8 mouse cellular contexts compared by ENCODE assay signal in the genomic region with DNA sequence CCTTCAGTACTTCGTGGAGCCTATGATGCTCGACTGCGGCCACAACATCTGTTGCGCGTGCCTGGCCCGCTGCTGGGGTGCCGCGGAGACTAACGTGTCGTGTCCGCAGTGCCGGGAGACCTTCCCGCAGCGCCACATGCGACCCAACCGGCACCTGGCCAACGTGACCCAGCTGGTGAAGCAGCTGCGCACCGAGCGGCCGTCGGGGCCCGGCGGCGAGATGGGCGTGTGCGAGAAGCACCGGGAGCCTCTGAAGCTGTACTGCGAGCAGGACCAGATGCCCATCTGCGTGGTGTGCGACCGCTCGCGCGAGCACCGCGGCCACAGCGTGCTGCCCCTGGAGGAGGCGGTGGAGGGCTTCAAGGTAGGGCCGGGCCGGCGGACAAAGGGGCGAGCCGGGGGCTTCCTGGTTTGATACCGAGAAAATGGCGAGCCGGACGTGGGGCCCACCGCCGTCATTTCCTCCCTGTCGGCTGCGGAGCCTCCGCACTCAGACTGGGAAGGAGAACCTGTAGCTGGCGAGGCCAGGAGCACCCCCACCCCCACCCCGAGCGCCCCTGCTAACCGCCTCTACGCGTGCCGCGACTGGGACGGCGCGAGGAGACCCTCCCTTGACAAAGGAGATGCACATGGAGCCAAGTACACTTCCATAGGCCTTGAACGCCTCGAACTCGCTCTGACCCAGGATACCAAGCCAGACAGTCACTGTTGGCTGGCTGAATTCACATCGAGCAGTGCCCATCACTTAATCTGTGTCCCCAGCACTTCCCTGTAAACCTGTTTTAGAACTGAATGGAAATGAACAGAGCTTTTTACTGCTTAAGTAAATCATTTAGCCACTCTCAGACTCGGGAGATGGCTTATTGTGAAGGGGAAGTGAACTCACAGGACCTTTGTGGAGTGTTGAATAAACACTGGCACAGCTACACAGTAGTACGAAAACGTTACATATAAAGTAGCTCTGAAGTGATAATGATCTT. TPM values are rescaled to one million over a fixed set of nuclear protein-coding genes. Genes with fewer than 3 reads are reported as not detected.
DNase-seq lines count a peak whose midpoint lies in the region; ATAC-seq and TF ChIP-seq lines count a peak whose summit lies in the region.

No protein-coding gene starts in this region.

- H3K79me2 ChIP-seq in liver, adult 2 months (ENCODE audit: control insufficient read depth, insufficient read depth, low read length): peaks cover 5% of the 10 kb centered on the region; the same call in 1 of the 2 replicates

- peaks cover 37% of the 10 kb centered on the region for H3K36me3 ChIP-seq in forebrain, embryonic 15.5 days
- peaks cover 31% of the 10 kb centered on the region for H3K36me3 ChIP-seq in hindbrain, embryonic 13.5 days
- peaks cover 24% of the 10 kb centered on the region for H3K36me3 ChIP-seq in liver, adult 2 months (ENCODE audit: control insufficient read depth, insufficient read depth, low read length)
- peaks cover 17% of the 10 kb centered on the region for H3K36me3 ChIP-seq in midbrain, embryonic 16.5 days (ENCODE audit: control insufficient read depth, insufficient read depth, low read length)
- H3K36me3 ChIP-seq in stomach, embryonic 15.5 days: peaks cover 25% of the 10 kb centered on the region

- ATAC-seq in forebrain, embryonic 15.5 days (replicated peaks): peak; percentile 34
- peak; percentile 67 for ATAC-seq in hindbrain, embryonic 13.5 days (ENCODE audit: low FRiP score)
- peak; percentile 74 for ATAC-seq in midbrain, embryonic 16.5 days
- peak; percentile 17 for ATAC-seq in stomach, embryonic 15.5 days (ENCODE audit: insufficient read depth, low FRiP score, low read depth)

- no peak for TF ChIP-seq POLR2A in liver, adult 2 months (IDR thresholded peaks at IDR 0.05; ENCODE audit: extremely low read depth, insufficient read depth, low read length)

- peak overlapping the region; percentile 93 for H3K27ac ChIP-seq in forebrain, embryonic 15.5 days (replicated peaks)
- H3K27ac ChIP-seq in hindbrain, embryonic 13.5 days: peak overlapping the region; percentile 97
- H3K27ac ChIP-seq in liver, adult 2 months (replicated peaks; ENCODE audit: insufficient read depth, low read depth, low read length): peak overlapping the region; percentile 95
- H3K27ac ChIP-seq in midbrain, embryonic 16.5 days (ENCODE audit: low read length): peak overlapping the region; percentile 97
- H3K27ac ChIP-seq in stomach, embryonic 15.5 days: peak overlapping the region; percentile 96

- under 1% methylated on average over 70 of the region's 71 CpGs for WGBS in forebrain, embryonic 15.5 days
- WGBS in hindbrain, embryonic 13.5 days: under 1% methylated on average over 71 of the region's 71 CpGs
- under 1% methylated on average over 71 of the region's 71 CpGs for WGBS in liver, adult 2 months
- under 1% methylated on average over 70 of the region's 71 CpGs for WGBS in midbrain, embryonic 16.5 days
- under 1% methylated on average over 70 of the region's 71 CpGs for WGBS in stomach, embryonic 15.5 days

- H3K4me1 ChIP-seq in forebrain, embryonic 15.5 days: peaks cover 36% of the 10 kb centered on the region
- peaks cover 35% of the 10 kb centered on the region for H3K4me1 ChIP-seq in hindbrain, embryonic 13.5 days (replicated peaks)
- H3K4me1 ChIP-seq in liver, adult 2 months (ENCODE audit: control insufficient read depth, insufficient read depth, low read length): peaks cover 3% of the 10 kb centered on the region
- H3K4me1 ChIP-seq in midbrain, embryonic 16.5 days (ENCODE audit: control insufficient read depth, insufficient read depth, low read length): peaks cover 20% of the 10 kb centered on the region
- H3K4me1 ChIP-seq in stomach, embryonic 15.5 days: peaks cover 27% of the 10 kb centered on the region

- peak overlapping the region; percentile 72 for H3K4me2 ChIP-seq in forebrain, embryonic 15.5 days (replicated peaks)
- H3K4me2 ChIP-seq in hindbrain, embryonic 13.5 days: peak overlapping the region; percentile 89
- peak overlapping the region; percentile 77 for H3K4me2 ChIP-seq in midbrain, embryonic 16.5 days (ENCODE audit: low read length)
- H3K4me2 ChIP-seq in stomach, embryonic 15.5 days: peak overlapping the region; percentile 79

- no peaks in the 10 kb centered on the region for H3K9me3 ChIP-seq in forebrain, embryonic 15.5 days
- H3K9me3 ChIP-seq in hindbrain, embryonic 13.5 days: no peaks in the 10 kb centered on the region
- H3K9me3 ChIP-seq in midbrain, embryonic 16.5 days (replicated peaks; ENCODE audit: control insufficient read depth, low read length, poor library complexity, severe bottlenecking): no peaks in the 10 kb centered on the region
- no peaks in the 10 kb centered on the region for H3K9me3 ChIP-seq in stomach, embryonic 15.5 days

- H3K27me3 ChIP-seq in forebrain, embryonic 15.5 days: no peaks in the 10 kb centered on the region
- 0 out of 2 replicates have a peak, but pooled peaks cover 2% of the 10 kb centered on the region for H3K27me3 ChIP-seq in hindbrain, embryonic 13.5 days
- H3K27me3 ChIP-seq in liver, adult 2 months (ENCODE audit: control insufficient read depth, insufficient read depth, low read length): no peaks in the 10 kb centered on the region
- no peaks in the 10 kb centered on the region for H3K27me3 ChIP-seq in midbrain, embryonic 16.5 days (ENCODE audit: control insufficient read depth, insufficient read depth, low read depth, low read length)
- no peaks in the 10 kb centered on the region for H3K27me3 ChIP-seq in stomach, embryonic 15.5 days (replicated peaks)

- TF ChIP-seq CTCF in liver, adult 2 months (IDR thresholded peaks at IDR 0.05; ENCODE audit: low read depth, low read length): no peak

- peak overlapping the region; percentile 68 for H3K9ac ChIP-seq in forebrain, embryonic 15.5 days (replicated peaks)
- peak overlapping the region; percentile 89 for H3K9ac ChIP-seq in hindbrain, embryonic 13.5 days
- H3K9ac ChIP-seq in liver, adult 2 months (ENCODE audit: low read depth, low read length): peak overlapping the region; percentile 94
- peak overlapping the region; percentile 86 for H3K9ac ChIP-seq in midbrain, embryonic 16.5 days (ENCODE audit: low read depth, low read length)
- H3K9ac ChIP-seq in stomach, embryonic 15.5 days: peak overlapping the region; percentile 94

- peak; percentile 13 for DNase-seq in ovary, adult 18-20 months (ENCODE audit: low spot score)
- no peak for DNase-seq in ovary, postnatal 10 days (ENCODE audit: low spot score)
- DNase-seq in cerebellum, adult 11-12 months: peak; percentile 75
- peak; percentile 56 for DNase-seq in liver, adult 2 months (ENCODE audit: extremely low read depth, low read depth, low spot score)

- peak overlapping the region; percentile 99 for H3K4me3 ChIP-seq in forebrain, embryonic 15.5 days
- H3K4me3 ChIP-seq in hindbrain, embryonic 13.5 days: peak overlapping the region; percentile 99
- H3K4me3 ChIP-seq in liver, adult 2 months (ENCODE audit: insufficient read depth, low read depth, low read length): peak overlapping the region; percentile 89
- H3K4me3 ChIP-seq in midbrain, embryonic 16.5 days (ENCODE audit: low read depth, low read length): peak overlapping the region; percentile 96
- peak overlapping the region; percentile 98 for H3K4me3 ChIP-seq in stomach, embryonic 15.5 days (replicated peaks)

RNA-seq across cellular contexts. Expression of gene Trim27, which starts 1.6 kb away (rescaled TPM):
- 98.8 and 101 TPM in 2 replicates for polyA plus RNA-seq in forebrain, embryonic 15.5 days (2015; fragmentation: Nextera tagmentation; extraction: Ambion mirVana)
- 82.6 and 82.9 TPM in 2 replicates for polyA plus RNA-seq in hindbrain, embryonic 13.5 days (2015; fragmentation: Nextera tagmentation; extraction: Ambion mirVana)
- 9.4 and 16.4 TPM in 2 replicates for total RNA-seq in liver, adult 2 months (2014; rRNA removed)
- 33.9 and 39.5 TPM in 2 replicates for polyA plus RNA-seq in liver, adult 2 months (2012; rRNA removed)
- 70.6 and 73.6 TPM in 2 replicates for polyA plus RNA-seq in midbrain, embryonic 16.5 days (2015; fragmentation: Nextera tagmentation; extraction: Ambion mirVana)
- polyA plus RNA-seq in stomach, embryonic 15.5 days (2015; fragmentation: Nextera tagmentation; extraction: Ambion mirVana): 132 and 143 TPM in 2 replicates

RNA-seq across cellular contexts. Expression of gene Olfr1368, which starts 35.2 kb away (rescaled TPM):
- polyA plus RNA-seq in forebrain, embryonic 15.5 days (2015; fragmentation: Nextera tagmentation; extraction: Ambion mirVana): not detected in 2 replicates
- not detected in 2 replicates for polyA plus RNA-seq in hindbrain, embryonic 13.5 days (2015; fragmentation: Nextera tagmentation; extraction: Ambion mirVana)
- total RNA-seq in liver, adult 2 months (2014; rRNA removed): not detected in 2 replicates
- polyA plus RNA-seq in liver, adult 2 months (2012; rRNA removed): not detected in 2 replicates
- not detected in 2 replicates for polyA plus RNA-seq in midbrain, embryonic 16.5 days (2015; fragmentation: Nextera tagmentation; extraction: Ambion mirVana)
- polyA plus RNA-seq in stomach, embryonic 15.5 days (2015; fragmentation: Nextera tagmentation; extraction: Ambion mirVana): not detected in 2 replicates

RNA-seq across cellular contexts. Expression of gene Olfr263, which starts 51.4 kb away (rescaled TPM):
- not detected in 2 replicates for polyA plus RNA-seq in forebrain, embryonic 15.5 days (2015; fragmentation: Nextera tagmentation; extraction: Ambion mirVana)
- not detected in 2 replicates for polyA plus RNA-seq in hindbrain, embryonic 13.5 days (2015; fragmentation: Nextera tagmentation; extraction: Ambion mirVana)
- total RNA-seq in liver, adult 2 months (2014; rRNA removed): not detected in 2 replicates
- polyA plus RNA-seq in liver, adult 2 months (2012; rRNA removed): not detected in 2 replicates
- not detected in 2 replicates for polyA plus RNA-seq in midbrain, embryonic 16.5 days (2015; fragmentation: Nextera tagmentation; extraction: Ambion mirVana)
- polyA plus RNA-seq in stomach, embryonic 15.5 days (2015; fragmentation: Nextera tagmentation; extraction: Ambion mirVana): not detected in 2 replicates

Comparison
In these comparisons a context has a peak if more than half of its experiments do, and no peak if none do; other contexts are left out.
1. ATAC-seq: peak in every context shown above with its lines; median percentile 74 in midbrain, embryonic 16.5 days; 67 in hindbrain, embryonic 13.5 days; 34 in forebrain, embryonic 15.5 days; 17 in stomach, embryonic 15.5 days.